Mouse (Mus musculus) hindbrain, embryonic 11.5 days (tissue): ENCODE results near the gene Fam184b. TPM values are rescaled to one million over a fixed set of nuclear protein-coding genes. Genes with fewer than 3 reads are reported as not detected.

Source experiments
- ATAC-seq: fragments of 200-750 bp; cut with Nextera tagmentation; 2 replicates; pipeline ENCODE4 v1.8.0; 2017; ENCODE audit warnings: mild to moderate bottlenecking, moderate TSS enrichment, moderate library complexity; ENCODE audit not compliant: low FRiP score
- DNase-seq: peaks from one replicate; pipeline ENCODE4 v3.0.0-alpha.2; 2015; ENCODE audit warnings: low spot score
- H3K27ac ChIP-seq: fragments of 300-500 bp; sonication (generic); 2 replicates; pipeline ENCODE4 v1.5.1; 2014; ENCODE audit warnings: mild to moderate bottlenecking, low read depth, low read length
- H3K27me3 ChIP-seq: fragments of 300-500 bp; sonication (generic); 2 replicates; pipeline ENCODE4 v1.6.1; 2014; ENCODE audit warnings: mild to moderate bottlenecking, low read length, moderate library complexity, mixed read lengths; ENCODE audit not compliant: control insufficient read depth, insufficient read depth
- H3K36me3 ChIP-seq: fragments of 300-500 bp; sonication (generic); 2 replicates; pipeline ENCODE4 v1.6.1; 2014; ENCODE audit warnings: mild to moderate bottlenecking, low read length, moderate library complexity, mixed read lengths; ENCODE audit not compliant: control insufficient read depth, insufficient read depth
- H3K4me1 ChIP-seq: fragments of 300-500 bp; sonication (generic); replicated peaks from 2 replicates; pipeline ENCODE4 v1.6.1; 2014; ENCODE audit warnings: low read length, mixed read lengths; ENCODE audit not compliant: control insufficient read depth, insufficient read depth
- H3K4me2 ChIP-seq: fragments of 300-500 bp; sonication (generic); replicated peaks from 2 replicates; pipeline ENCODE4 v1.6.1; 2014; ENCODE audit warnings: mild to moderate bottlenecking, low read depth, low read length
- H3K4me3 ChIP-seq: fragments of 300-500 bp; sonication (generic); 2 replicates; pipeline ENCODE4 v1.5.1; 2014; ENCODE audit warnings: low read depth, low read length
- H3K9ac ChIP-seq: fragments of 300-500 bp; sonication (generic); 2 replicates; pipeline ENCODE4 v1.6.1; 2014; ENCODE audit warnings: low read depth, low read length
- H3K9me3 ChIP-seq: fragments of 300-500 bp; sonication (generic); 2 replicates; pipeline ENCODE4 v1.6.1; 2016; ENCODE audit warnings: low read length; ENCODE audit not compliant: control insufficient read depth
- WGBS: fragments of 180-500 bp; shearing (Covaris S2); extraction: QIAGEN DNeasy Blood & Tissue Kit; methylation state at CpG from one replicate; pipeline ENCODE4 v1.1.7; 2014; 5-methylcytosine and 5-hydroxymethylcytosine counted together
- polyA plus RNA-seq: library from polyadenylated mRNA; unstranded; fragments of >200 nt; fragmentation: Nextera tagmentation; extraction: Ambion mirVana; gene quantifications from 2 replicates; pipeline ENCODE4 v1.2.1, GENCODE M21; 2014

Fam184b gene
- polyA plus RNA-seq, 1 experiment from 2014 or later: 0.91 TPM

- no peaks in the 10 kb centered on the region for H3K4me1 ChIP-seq
- WGBS: 85% methylated on average over 8 of the region's 8 CpGs
These were observed 54.8 kb downstream of the Fam184b start for GRCm38 (mm10) chr5:45584601-45585000.

DNA sequence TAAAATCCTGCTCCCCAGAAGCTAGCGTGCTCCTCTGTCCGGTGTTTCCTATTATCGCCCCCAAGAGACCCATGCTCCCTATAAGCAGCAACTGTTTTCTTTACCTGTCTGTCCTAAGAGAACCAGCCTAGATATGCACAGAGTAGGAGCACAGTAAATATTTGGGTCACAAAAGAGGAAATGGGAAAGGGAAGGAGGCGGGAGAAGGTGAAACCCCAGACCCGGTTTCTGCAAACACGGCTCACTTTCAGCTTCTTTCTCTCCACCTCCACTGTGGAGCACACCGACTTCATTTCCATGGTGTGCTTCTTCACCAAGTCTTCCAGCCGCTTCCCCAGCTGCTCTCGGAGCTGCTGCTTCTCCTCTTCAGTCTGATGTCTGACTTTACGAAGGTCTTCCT is 59.1 kb downstream of the Fam184b start:
- Histone ChIP-seq H3K4me2 (no peak overlapping the region), H3K4me1 (no peaks in the 10 kb centered on the region), H3K9ac (no peak overlapping the region), H3K27me3 (no peaks in the 10 kb centered on the region), H3K36me3 (no peaks in the 10 kb centered on the region), H3K9me3 (no peaks in the 10 kb centered on the region), H3K27ac (no peak overlapping the region), H3K4me3 (no peak overlapping the region)
- ATAC-seq (no peak), DNase-seq (no peak)
- WGBS: 85% methylated on average over 10 of the region's 10 CpGs

More at GRCm38 (mm10) chr5:45584601-45585000, 54.8 kb downstream of the Fam184b start:
- no peaks in the 10 kb centered on the region for H3K9me3 ChIP-seq
- H3K9ac ChIP-seq: no peak overlapping the region
- no peak for DNase-seq
- no peak overlapping the region for H3K4me3 ChIP-seq
- no peak overlapping the region for H3K27ac ChIP-seq
- no peaks in the 10 kb centered on the region for H3K36me3 ChIP-seq
- no peaks in the 10 kb centered on the region for H3K27me3 ChIP-seq
- H3K4me2 ChIP-seq: no peak overlapping the region
- ATAC-seq: no peak

GRCm38 (mm10) chr5:45577376-45577775 is 62.0 kb downstream of the Fam184b start:
- Histone ChIP-seq H3K36me3 (no peaks in the 10 kb centered on the region), H3K9ac (no peak overlapping the region), H3K4me2 (no peak overlapping the region), H3K4me1 (no peaks in the 10 kb centered on the region), H3K27ac (no peak overlapping the region), H3K9me3 (no peaks in the 10 kb centered on the region), H3K4me3 (no peak overlapping the region), H3K27me3 (no peaks in the 10 kb centered on the region)
- DNase-seq (no peak), ATAC-seq (no peak)
- WGBS: 87% methylated on average over 1 of the region's 1 CpGs

DNA sequence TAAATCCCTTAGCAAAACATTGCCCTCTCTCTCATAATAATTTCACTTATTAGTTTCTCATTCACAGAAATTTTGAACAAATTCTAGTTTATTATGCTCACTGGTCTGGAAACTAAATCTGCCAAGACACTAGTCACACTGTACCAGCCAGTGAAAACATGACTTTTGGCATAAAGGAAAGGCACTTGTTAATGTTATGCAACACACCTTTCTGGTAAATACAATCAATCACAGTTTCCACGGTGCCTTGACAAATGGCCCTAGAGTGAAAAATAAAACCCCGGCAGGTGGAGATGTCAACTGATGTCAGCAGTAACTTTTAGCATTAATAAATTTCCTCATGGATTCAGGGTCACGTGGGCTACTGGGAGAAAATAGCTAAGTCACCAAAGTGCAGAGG is 62.7 kb downstream of the Fam184b start:
- WGBS: 71% methylated on average over 3 of the region's 3 CpGs
- DNase-seq (no peak), ATAC-seq (no peak)
- no peaks in the 10 kb centered on the region for H3K36me3 ChIP-seq
- H3K9me3 ChIP-seq: no peaks in the 10 kb centered on the region
- no peaks in the 10 kb centered on the region for H3K27me3 ChIP-seq
- no peak overlapping the region for H3K4me2 ChIP-seq
- no peak overlapping the region for H3K4me3 ChIP-seq
- H3K9ac ChIP-seq: no peak overlapping the region
- H3K27ac ChIP-seq: no peak overlapping the region
- no peaks in the 10 kb centered on the region for H3K4me1 ChIP-seq

DNA sequence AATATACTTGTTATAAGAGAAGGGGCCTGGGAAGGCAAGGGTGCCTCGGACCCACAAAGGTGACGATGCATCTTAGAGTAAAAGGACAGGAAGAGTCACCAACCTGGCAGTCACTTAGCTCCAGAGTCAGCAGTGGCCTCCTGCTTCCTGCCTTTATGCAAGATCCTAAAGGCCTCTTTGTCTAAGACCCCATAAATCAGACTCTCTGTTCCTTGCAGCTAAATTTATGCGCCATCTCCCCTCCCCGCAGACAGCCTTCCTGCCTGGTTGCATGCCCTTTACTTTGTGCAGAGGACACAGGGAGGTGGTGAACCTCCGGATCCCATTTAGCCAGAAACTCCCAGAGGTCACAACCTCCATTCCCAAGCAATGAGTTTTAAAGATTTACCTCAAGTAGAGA is 66.6 kb downstream of the Fam184b start:
- H3K36me3 ChIP-seq: no peaks in the 10 kb centered on the region
- H3K27ac ChIP-seq: no peak overlapping the region
- H3K4me2 ChIP-seq: no peak overlapping the region
- DNase-seq (peak; percentile 4), ATAC-seq (peak; percentile 68)
- H3K4me3 ChIP-seq: no peak overlapping the region
- WGBS: 35% methylated on average over 5 of the region's 5 CpGs
- H3K9me3 ChIP-seq: no peaks in the 10 kb centered on the region
- no peaks in the 10 kb centered on the region for H3K4me1 ChIP-seq
- no peaks in the 10 kb centered on the region for H3K27me3 ChIP-seq
- no peak overlapping the region for H3K9ac ChIP-seq

DNA sequence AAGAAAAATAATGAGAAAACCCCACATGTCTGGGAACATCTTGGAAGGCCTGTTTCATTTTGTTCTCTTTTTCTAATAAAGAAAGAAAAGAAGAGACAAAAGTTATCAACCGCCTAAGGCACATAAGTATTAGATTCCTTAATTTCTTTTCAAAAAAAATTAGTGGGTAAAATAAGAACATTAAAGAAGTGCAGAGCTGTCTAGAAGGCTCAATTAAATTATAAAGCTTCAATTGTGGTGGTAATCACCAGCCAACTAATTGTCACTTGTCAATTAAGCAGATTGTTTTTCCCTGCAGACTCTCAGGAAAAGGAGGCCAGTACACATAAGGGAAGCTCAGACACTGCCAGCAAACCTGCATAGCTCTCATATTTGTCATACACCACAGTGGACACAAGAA is 73.6 kb downstream of the Fam184b start:
- Histone ChIP-seq H3K9ac (no peak overlapping the region), H3K9me3 (no peaks in the 10 kb centered on the region; the same call in 1 of the 2 replicates), H3K4me2 (no peak overlapping the region), H3K4me3 (no peak overlapping the region), H3K4me1 (no peaks in the 10 kb centered on the region), H3K27me3 (no peaks in the 10 kb centered on the region), H3K36me3 (no peaks in the 10 kb centered on the region), H3K27ac (no peak overlapping the region)
- ATAC-seq: no peak
- WGBS: 85% methylated on average over 1 of the region's 1 CpGs
- no peak for DNase-seq

GRCm38 (mm10) chr5:45564054-45564453 is 75.4 kb downstream of the Fam184b start:
- no peaks in the 10 kb centered on the region; the same call in 1 of the 2 replicates for H3K9me3 ChIP-seq
- no peak overlapping the region for H3K4me2 ChIP-seq
- H3K4me1 ChIP-seq: no peaks in the 10 kb centered on the region
- ATAC-seq (no peak), DNase-seq (no peak)
- no peaks in the 10 kb centered on the region for H3K27me3 ChIP-seq
- no peak overlapping the region for H3K4me3 ChIP-seq
- no peak overlapping the region for H3K9ac ChIP-seq
- H3K27ac ChIP-seq: no peak overlapping the region
- no peaks in the 10 kb centered on the region for H3K36me3 ChIP-seq
- WGBS: 64% methylated on average over 6 of the region's 6 CpGs

DNA sequence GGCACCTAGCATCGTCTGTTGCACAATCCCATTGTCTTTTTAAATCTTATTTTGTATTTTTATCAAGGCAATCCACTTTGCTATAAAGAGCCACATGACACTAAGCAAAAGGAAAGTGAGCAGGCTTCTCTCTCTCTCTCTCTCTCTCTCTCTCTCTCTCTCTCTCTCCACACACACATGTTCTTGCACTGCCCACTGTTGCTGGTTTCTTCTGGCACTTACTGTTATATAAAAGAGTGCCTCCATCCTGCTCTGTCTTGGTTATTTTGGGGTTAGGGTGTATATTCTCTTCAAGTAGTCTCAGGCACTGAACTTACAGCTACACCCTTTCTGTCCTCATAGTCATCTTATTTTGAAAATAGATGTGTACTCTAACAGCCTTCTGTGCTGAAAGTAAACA is 89.8 kb downstream of the Fam184b start:
- no peak for ATAC-seq
- Histone ChIP-seq H3K9ac (no peak overlapping the region), H3K9me3 (no peaks in the 10 kb centered on the region), H3K36me3 (no peaks in the 10 kb centered on the region), H3K4me1 (no peaks in the 10 kb centered on the region), H3K4me3 (no peak overlapping the region), H3K4me2 (no peak overlapping the region), H3K27ac (no peak overlapping the region), H3K27me3 (no peaks in the 10 kb centered on the region)
- DNase-seq: no peak
- WGBS: 94% methylated on average over 1 of the region's 1 CpGs

- DNase-seq (no peak), ATAC-seq (no peak)
- H3K4me2 ChIP-seq: no peak overlapping the region
- H3K9ac ChIP-seq: no peak overlapping the region
- WGBS: 64% methylated on average over 5 of the region's 5 CpGs
- H3K4me3 ChIP-seq: no peak overlapping the region
- H3K9me3 ChIP-seq: no peaks in the 10 kb centered on the region
- H3K36me3 ChIP-seq: no peaks in the 10 kb centered on the region
- no peaks in the 10 kb centered on the region for H3K27me3 ChIP-seq
- H3K27ac ChIP-seq: no peak overlapping the region
- no peaks in the 10 kb centered on the region for H3K4me1 ChIP-seq
These were observed 96.0 kb downstream of the Fam184b start for GRCm38 (mm10) chr5:45543374-45543773.
